Mouse (Mus musculus): ENCODE data around the gene Arfgef2.

The Arfgef2 gene

GRCm38 (mm10) chr2:166905711-166906522 lies 100.5 kb downstream of the Arfgef2 start, which contains the start of gene Cse1l:
TSS of gene Cse1l (plus strand) at chr2:166906040.
- DNase-seq (ENCODE audit: low read depth, low spot score) = peak; percentile 97

- DNase-seq (ENCODE audit: low read depth, low spot score) = peak; percentile 48
Observed at GRCm38 (mm10) chr2:166906523-166907182, 101.3 kb downstream of the Arfgef2 start.

GRCm38 (mm10) chr2:166909729-166910128 lies 104.3 kb downstream of the Arfgef2 start:
- no peak for DNase-seq (ENCODE audit: low read depth, low spot score)

GRCm38 (mm10) chr2:166910536-166910935 lies 105.1 kb downstream of the Arfgef2 start:
- DNase-seq (ENCODE audit: low read depth, low spot score) = no peak

GRCm38 (mm10) chr2:166923971-166924370 lies 118.6 kb downstream of the Arfgef2 start:
- no peak for DNase-seq (ENCODE audit: low read depth, low spot score)

GRCm38 (mm10) chr2:166933943-166934342 lies 128.6 kb downstream of the Arfgef2 start:
- no peak for DNase-seq (ENCODE audit: low read depth, low spot score)

- DNase-seq (ENCODE audit: low read depth, low spot score) = no peak
Observed at GRCm38 (mm10) chr2:166934416-166934815, 129.0 kb downstream of the Arfgef2 start.

GRCm38 (mm10) chr2:166935582-166935981 lies 130.2 kb downstream of the Arfgef2 start:
- no peak for DNase-seq (ENCODE audit: low read depth, low spot score)

GRCm38 (mm10) chr2:166936166-166936565 lies 130.8 kb downstream of the Arfgef2 start:
- no peak for DNase-seq (ENCODE audit: low read depth, low spot score)

- no peak for DNase-seq (ENCODE audit: low read depth, low spot score)
Observed at GRCm38 (mm10) chr2:166943146-166943545, 137.8 kb downstream of the Arfgef2 start.

GRCm38 (mm10) chr2:166944346-166944745 lies 139.0 kb downstream of the Arfgef2 start:
- no peak for DNase-seq (ENCODE audit: low read depth, low spot score)

- DNase-seq (ENCODE audit: low read depth, low spot score) = no peak
Observed at GRCm38 (mm10) chr2:166945456-166945855, 140.1 kb downstream of the Arfgef2 start.

Data from R1 (cell line).